8 mouse cellular contexts compared by ENCODE assay signal in the genomic region with DNA sequence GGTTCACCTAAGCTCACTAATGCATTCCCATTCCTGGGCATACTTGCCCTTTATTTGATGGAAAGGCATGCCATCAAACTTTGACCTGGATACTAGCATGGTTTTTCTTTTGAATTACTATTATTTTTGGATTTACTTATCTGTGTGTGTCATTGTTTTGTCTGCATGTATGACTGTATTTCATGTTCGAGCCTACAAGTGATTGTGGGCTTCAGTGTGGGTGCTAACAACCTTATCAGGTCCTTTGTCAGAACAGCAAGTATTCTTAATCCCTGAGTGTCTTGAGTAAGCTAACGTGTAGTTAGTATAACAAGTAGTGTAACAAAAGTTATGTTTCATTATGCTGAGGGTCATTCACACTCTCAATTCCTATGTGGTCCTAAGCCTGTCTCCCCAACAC. TPM values are rescaled to one million over a fixed set of nuclear protein-coding genes. Genes with fewer than 3 reads are reported as not detected.
DNase-seq lines count a peak whose midpoint lies in the region; ATAC-seq and TF ChIP-seq lines count a peak whose summit lies in the region.

No protein-coding gene starts in this region.

- peak overlapping the region; percentile 98 for H3K9ac ChIP-seq in lung, embryonic 14.5 days
- peak overlapping the region; percentile 98 for H3K9ac ChIP-seq in embryonic facial prominence, embryonic 13.5 days
- H3K9ac ChIP-seq in intestine, embryonic 16.5 days (ENCODE audit: low read depth, low read length): peak overlapping the region; percentile 77
- H3K9ac ChIP-seq in neural tube, embryonic 13.5 days: peak overlapping the region; percentile 87

- no peaks in the 10 kb centered on the region for H3K9me3 ChIP-seq in lung, embryonic 14.5 days (ENCODE audit: low read depth, low read length)
- H3K9me3 ChIP-seq in embryonic facial prominence, embryonic 13.5 days: no peaks in the 10 kb centered on the region
- H3K9me3 ChIP-seq in intestine, embryonic 16.5 days (ENCODE audit: control insufficient read depth, low read length): no peaks in the 10 kb centered on the region
- H3K9me3 ChIP-seq in neural tube, embryonic 13.5 days: no peaks in the 10 kb centered on the region

- no peak for DNase-seq in lung, embryonic 14.5 days
- DNase-seq in lung, postnatal 25 days (ENCODE audit: low spot score): no peak
- DNase-seq in gastrocnemius, postnatal 4 days (ENCODE audit: low spot score in 2 of 2): no peak
- no peak for DNase-seq in layer of hippocampus, adult 9-11 months
- DNase-seq in urinary bladder, postnatal 10 days (ENCODE audit: low spot score): no peak

- no peaks in the 10 kb centered on the region for H3K27me3 ChIP-seq in lung, embryonic 14.5 days (ENCODE audit: insufficient read depth, low read length)
- H3K27me3 ChIP-seq in embryonic facial prominence, embryonic 13.5 days: no peaks in the 10 kb centered on the region
- no peaks in the 10 kb centered on the region for H3K27me3 ChIP-seq in intestine, embryonic 16.5 days (replicated peaks; ENCODE audit: control insufficient read depth, insufficient read depth, low read length)
- H3K27me3 ChIP-seq in neural tube, embryonic 13.5 days: no peaks in the 10 kb centered on the region

- H3K4me2 ChIP-seq in lung, embryonic 14.5 days: peak overlapping the region; percentile 81
- H3K4me2 ChIP-seq in embryonic facial prominence, embryonic 13.5 days: peak overlapping the region; percentile 72
- H3K4me2 ChIP-seq in intestine, embryonic 16.5 days (ENCODE audit: low read depth, low read length): peak overlapping the region; percentile 73
- H3K4me2 ChIP-seq in neural tube, embryonic 13.5 days: peak overlapping the region; percentile 77

- no peak overlapping the region for H3K27ac ChIP-seq in lung, embryonic 14.5 days (ENCODE audit: low read depth)
- H3K27ac ChIP-seq in embryonic facial prominence, embryonic 13.5 days: peak overlapping the region; percentile 60
- H3K27ac ChIP-seq in intestine, embryonic 16.5 days (ENCODE audit: low read length): peak overlapping the region; percentile 68
- H3K27ac ChIP-seq in neural tube, embryonic 13.5 days (replicated peaks): peak overlapping the region; percentile 84

- H3K4me3 ChIP-seq in lung, embryonic 14.5 days (ENCODE audit: low read depth, low read length): peak overlapping the region; percentile 89
- H3K4me3 ChIP-seq in embryonic facial prominence, embryonic 13.5 days: peak overlapping the region; percentile 93
- peak overlapping the region; percentile 68 for H3K4me3 ChIP-seq in intestine, embryonic 16.5 days (ENCODE audit: low read length)
- peak overlapping the region; percentile 97 for H3K4me3 ChIP-seq in neural tube, embryonic 13.5 days

- peaks cover 36% of the 10 kb centered on the region for H3K36me3 ChIP-seq in lung, embryonic 14.5 days (ENCODE audit: insufficient read depth)
- peaks cover 37% of the 10 kb centered on the region for H3K36me3 ChIP-seq in embryonic facial prominence, embryonic 13.5 days
- H3K36me3 ChIP-seq in intestine, embryonic 16.5 days (ENCODE audit: control insufficient read depth, insufficient read depth, low read length): no peaks in the 10 kb centered on the region
- peaks cover 30% of the 10 kb centered on the region for H3K36me3 ChIP-seq in neural tube, embryonic 13.5 days

- no peak for TF ChIP-seq CTCF in lung, embryonic 14.5 days (IDR thresholded peaks at IDR 0.05; ENCODE audit: low read depth)

- WGBS in lung, embryonic 14.5 days: 13% methylated on average over 2 of the region's 2 CpGs
- WGBS in embryonic facial prominence, embryonic 13.5 days: 36% methylated on average over 2 of the region's 2 CpGs
- WGBS in intestine, embryonic 16.5 days: 23% methylated on average over 2 of the region's 2 CpGs
- WGBS in neural tube, embryonic 13.5 days: 38% methylated on average over 2 of the region's 2 CpGs

- ATAC-seq in lung, embryonic 14.5 days (ENCODE audit: insufficient read depth): no peak
- no peak for ATAC-seq in embryonic facial prominence, embryonic 13.5 days (ENCODE audit: insufficient number of reproducible peaks, insufficient read depth, low FRiP score, low TSS enrichment, low read depth)
- ATAC-seq in intestine, embryonic 16.5 days: no peak; the same call in none of the 2 replicates
- ATAC-seq in neural tube, embryonic 13.5 days (ENCODE audit: low read depth): no peak

- peaks cover 17% of the 10 kb centered on the region for H3K4me1 ChIP-seq in lung, embryonic 14.5 days (ENCODE audit: insufficient read depth)
- H3K4me1 ChIP-seq in embryonic facial prominence, embryonic 13.5 days: peaks cover 37% of the 10 kb centered on the region
- peaks cover 29% of the 10 kb centered on the region for H3K4me1 ChIP-seq in intestine, embryonic 16.5 days (ENCODE audit: control insufficient read depth, insufficient read depth, low read length)
- peaks cover 54% of the 10 kb centered on the region for H3K4me1 ChIP-seq in neural tube, embryonic 13.5 days (replicated peaks)

RNA-seq across cellular contexts. Expression of gene Cdca4, which starts 0.9 kb away (rescaled TPM):
- polyA plus RNA-seq in lung, embryonic 14.5 days (2014; fragmentation: Nextera tagmentation; extraction: Ambion mirVana): 140 and 153 TPM in 2 replicates
- polyA plus RNA-seq in embryonic facial prominence, embryonic 13.5 days (2015; fragmentation: Nextera tagmentation; extraction: Ambion mirVana): 139 and 147 TPM in 2 replicates
- polyA plus RNA-seq in intestine, embryonic 16.5 days (2015; fragmentation: Nextera tagmentation; extraction: Ambion mirVana): 69.2 and 79.6 TPM in 2 replicates
- polyA plus RNA-seq in neural tube, embryonic 13.5 days (2015; fragmentation: Nextera tagmentation; extraction: Ambion mirVana): 46.9 and 56.1 TPM in 2 replicates
- total RNA-seq in gastrocnemius, postnatal 4 days (2021): 10 to 100 TPM; 17.1 to 20.6 TPM

RNA-seq across cellular contexts. Expression of gene Clba1, which starts 21.4 kb away (rescaled TPM):
- 4.3 and 5.1 TPM in 2 replicates for polyA plus RNA-seq in lung, embryonic 14.5 days (2014; fragmentation: Nextera tagmentation; extraction: Ambion mirVana)
- 8.3 and 9.8 TPM in 2 replicates for polyA plus RNA-seq in embryonic facial prominence, embryonic 13.5 days (2015; fragmentation: Nextera tagmentation; extraction: Ambion mirVana)
- polyA plus RNA-seq in intestine, embryonic 16.5 days (2015; fragmentation: Nextera tagmentation; extraction: Ambion mirVana): 3.4 and 4.1 TPM in 2 replicates
- 20.2 and 21.1 TPM in 2 replicates for polyA plus RNA-seq in neural tube, embryonic 13.5 days (2015; fragmentation: Nextera tagmentation; extraction: Ambion mirVana)
- 1 to 10 TPM in 1 of 2 experiments, under 1 TPM in 1; 0.96 to 1.4 TPM for total RNA-seq in gastrocnemius, postnatal 4 days (2021)

RNA-seq across cellular contexts. Expression of gene Ahnak2, which starts 27.7 kb away (rescaled TPM):
- 0.61 and 0.64 TPM in 2 replicates for polyA plus RNA-seq in lung, embryonic 14.5 days (2014; fragmentation: Nextera tagmentation; extraction: Ambion mirVana)
- polyA plus RNA-seq in embryonic facial prominence, embryonic 13.5 days (2015; fragmentation: Nextera tagmentation; extraction: Ambion mirVana): 0.95 and 1.2 TPM in 2 replicates
- polyA plus RNA-seq in intestine, embryonic 16.5 days (2015; fragmentation: Nextera tagmentation; extraction: Ambion mirVana): 2.3 and 2.8 TPM in 2 replicates
- 2.8 and 2.9 TPM in 2 replicates for polyA plus RNA-seq in neural tube, embryonic 13.5 days (2015; fragmentation: Nextera tagmentation; extraction: Ambion mirVana)
- total RNA-seq in gastrocnemius, postnatal 4 days (2021): 10 to 100 TPM; 26.7 to 32.1 TPM

RNA-seq across cellular contexts. Expression of gene Gpr132, which starts 37.9 kb away (rescaled TPM):
- polyA plus RNA-seq in lung, embryonic 14.5 days (2014; fragmentation: Nextera tagmentation; extraction: Ambion mirVana): 0.12 TPM in 1 of 2 replicates, not detected in the other
- polyA plus RNA-seq in embryonic facial prominence, embryonic 13.5 days (2015; fragmentation: Nextera tagmentation; extraction: Ambion mirVana): 0.17 TPM in 1 of 2 replicates, not detected in the other
- 0.40 and 0.48 TPM in 2 replicates for polyA plus RNA-seq in intestine, embryonic 16.5 days (2015; fragmentation: Nextera tagmentation; extraction: Ambion mirVana)
- polyA plus RNA-seq in neural tube, embryonic 13.5 days (2015; fragmentation: Nextera tagmentation; extraction: Ambion mirVana): not detected in 2 replicates
- under 1 TPM; 0.10 to 0.18 TPM for total RNA-seq in gastrocnemius, postnatal 4 days (2021)
